Mouse (Mus musculus): ENCODE results near the gene Mfsd2b. TPM values are rescaled to one million over a fixed set of nuclear protein-coding genes. Genes with fewer than 3 reads are reported as not detected.
"Not testable (repeated sequence)": the region's sequence is repeated elsewhere in the genome, so short reads cannot be mapped to it uniquely, and the experiment has no call there.

Mfsd2b gene
- polyA plus RNA-seq, 1 experiment from 2014 or later, result 0.30 TPM

- Histone ChIP-seq H3K36me3 (ENCODE audit: control insufficient read depth, insufficient read depth, low read length) (no peaks in the 10 kb centered on the region), H3K9ac (ENCODE audit: low read length) (no peak overlapping the region), H3K27me3 (ENCODE audit: control insufficient read depth, insufficient read depth, low read length) (no peaks in the 10 kb centered on the region), H3K4me1 (replicated peaks; ENCODE audit: control insufficient read depth, insufficient read depth) (no peaks in the 10 kb centered on the region), H3K9me3 (ENCODE audit: control insufficient read depth, low read length) (no peaks in the 10 kb centered on the region), H3K4me2 (replicated peaks; ENCODE audit: low read depth) (no peak overlapping the region), H3K27ac (replicated peaks) (no peak overlapping the region), H3K4me3 (ENCODE audit: low read depth, low read length) (no peak overlapping the region)
- WGBS, result 64% methylated on average over 4 of the region's 4 CpGs
- TF ChIP-seq EP300 (optimal IDR thresholded peaks at IDR 0.05), result no peak
- TF ChIP-seq CTCF (IDR thresholded peaks at IDR 0.05; ENCODE audit: low read depth), result no peak
- DNase-seq (ENCODE audit: low spot score) (no peak), ATAC-seq (ENCODE audit: low FRiP score, low TSS enrichment) (no peak)
Observed at GRCm38 (mm10) chr12:4911716-4912115, 37.6 kb upstream of the Mfsd2b start.

GRCm38 (mm10) chr12:4910496-4910895 is 36.3 kb upstream of the Mfsd2b start:
- not testable (repeated sequence) for ATAC-seq (ENCODE audit: low FRiP score, low TSS enrichment); H3K4me2 ChIP-seq (replicated peaks; ENCODE audit: low read depth); H3K36me3 ChIP-seq (ENCODE audit: control insufficient read depth, insufficient read depth, low read length); H3K27me3 ChIP-seq (ENCODE audit: control insufficient read depth, insufficient read depth, low read length); H3K9ac ChIP-seq (ENCODE audit: low read length); H3K9me3 ChIP-seq (ENCODE audit: control insufficient read depth, low read length); H3K4me1 ChIP-seq (replicated peaks; ENCODE audit: control insufficient read depth, insufficient read depth); DNase-seq (ENCODE audit: low spot score); H3K27ac ChIP-seq (replicated peaks); H3K4me3 ChIP-seq (ENCODE audit: low read depth, low read length)
- WGBS, result 66% methylated on average over 1 of the region's 1 CpGs

- Histone ChIP-seq H3K9ac (ENCODE audit: low read length) (no peak overlapping the region), H3K4me2 (replicated peaks; ENCODE audit: low read depth) (no peak overlapping the region), H3K4me1 (replicated peaks; ENCODE audit: control insufficient read depth, insufficient read depth) (no peaks in the 10 kb centered on the region), H3K4me3 (ENCODE audit: low read depth, low read length) (no peak overlapping the region), H3K27ac (replicated peaks) (no peak overlapping the region), H3K36me3 (ENCODE audit: control insufficient read depth, insufficient read depth, low read length) (no peaks in the 10 kb centered on the region), H3K27me3 (ENCODE audit: control insufficient read depth, insufficient read depth, low read length) (no peaks in the 10 kb centered on the region), H3K9me3 (ENCODE audit: control insufficient read depth, low read length) (no peaks in the 10 kb centered on the region)
- WGBS, result 87% methylated on average over 7 of the region's 7 CpGs
- ATAC-seq (ENCODE audit: low FRiP score, low TSS enrichment) (no peak), DNase-seq (ENCODE audit: low spot score) (no peak)
- no peak for TF ChIP-seq CTCF (IDR thresholded peaks at IDR 0.05; ENCODE audit: low read depth)
- no peak for TF ChIP-seq EP300 (optimal IDR thresholded peaks at IDR 0.05)
Observed at GRCm38 (mm10) chr12:4908391-4908790, 34.2 kb upstream of the Mfsd2b start.

- peak; percentile 97 for DNase-seq (ENCODE audit: low spot score)
Observed at GRCm38 (mm10) chr12:4906951-4907906, 33.1 kb upstream of the Mfsd2b start, which contains the start of gene Ubxn2a. Gene Ubxn2a, minus strand, starts transcription at chr12:4907705.

GRCm38 (mm10) chr12:4906476-4906875 is 32.3 kb upstream of the Mfsd2b start:
- Histone ChIP-seq H3K36me3 (ENCODE audit: control insufficient read depth, insufficient read depth, low read length) (no peaks in the 10 kb centered on the region), H3K4me2 (replicated peaks; ENCODE audit: low read depth) (peak overlapping the region; percentile 91), H3K9ac (ENCODE audit: low read length) (peak overlapping the region; percentile 89), H3K27me3 (ENCODE audit: control insufficient read depth, insufficient read depth, low read length) (no peaks in the 10 kb centered on the region), H3K9me3 (ENCODE audit: control insufficient read depth, low read length) (no peaks in the 10 kb centered on the region), H3K27ac (replicated peaks) (peak overlapping the region; percentile 94; the same call in 1 of the 2 replicates), H3K4me1 (replicated peaks; ENCODE audit: control insufficient read depth, insufficient read depth) (no peaks in the 10 kb centered on the region), H3K4me3 (ENCODE audit: low read depth, low read length) (peak overlapping the region; percentile 76)
- ATAC-seq (ENCODE audit: low FRiP score, low TSS enrichment) (no peak), DNase-seq (ENCODE audit: low spot score) (no peak)
- TF ChIP-seq CTCF (IDR thresholded peaks at IDR 0.05; ENCODE audit: low read depth) (no peak), EP300 (optimal IDR thresholded peaks at IDR 0.05) (no peak)
- WGBS, result 34% methylated on average over 7 of the region's 7 CpGs

More at GRCm38 (mm10) chr12:4906951-4907906, 33.1 kb upstream of the Mfsd2b start, which contains the start of gene Ubxn2a:
- TF ChIP-seq EP300 (optimal IDR thresholded peaks at IDR 0.05) (no peak), CTCF (IDR thresholded peaks at IDR 0.05; ENCODE audit: low read depth) (peak; percentile 49; the same call in 1 of the 2 replicates)
- 1% methylated on average over 110 of the region's 125 CpGs for WGBS
- Histone ChIP-seq H3K9ac (ENCODE audit: low read length) (peak within 1 kb of the TSS; percentile 89), H3K27me3 (ENCODE audit: control insufficient read depth, insufficient read depth, low read length) (no peaks in the 10 kb centered on the region), H3K4me3 (ENCODE audit: low read depth, low read length) (peak within 1 kb of the TSS; percentile 76), H3K4me1 (replicated peaks; ENCODE audit: control insufficient read depth, insufficient read depth) (no peaks in the 10 kb centered on the region), H3K27ac (replicated peaks) (peak within 1 kb of the TSS; percentile 94), H3K36me3 (ENCODE audit: control insufficient read depth, insufficient read depth, low read length) (no peaks in the 10 kb centered on the region), H3K4me2 (replicated peaks; ENCODE audit: low read depth) (peak within 1 kb of the TSS; percentile 91), H3K9me3 (ENCODE audit: control insufficient read depth, low read length) (no peaks in the 10 kb centered on the region)
- ATAC-seq (ENCODE audit: low FRiP score, low TSS enrichment), result peak; percentile 94

GRCm38 (mm10) chr12:4905946-4906345 is 31.8 kb upstream of the Mfsd2b start:
- Histone ChIP-seq H3K27me3 (ENCODE audit: control insufficient read depth, insufficient read depth, low read length) (no peaks in the 10 kb centered on the region), H3K4me2 (replicated peaks; ENCODE audit: low read depth) (no peak overlapping the region), H3K9me3 (ENCODE audit: control insufficient read depth, low read length) (no peaks in the 10 kb centered on the region), H3K4me3 (ENCODE audit: low read depth, low read length) (no peak overlapping the region), H3K36me3 (ENCODE audit: control insufficient read depth, insufficient read depth, low read length) (no peaks in the 10 kb centered on the region), H3K9ac (ENCODE audit: low read length) (no peak overlapping the region), H3K27ac (replicated peaks) (no peak overlapping the region), H3K4me1 (replicated peaks; ENCODE audit: control insufficient read depth, insufficient read depth) (no peaks in the 10 kb centered on the region)
- ATAC-seq (ENCODE audit: low FRiP score, low TSS enrichment) (no peak), DNase-seq (ENCODE audit: low spot score) (no peak)
- TF ChIP-seq CTCF (IDR thresholded peaks at IDR 0.05; ENCODE audit: low read depth), result peak; percentile 24; the same call in 1 of the 2 replicates
- no peak for TF ChIP-seq EP300 (optimal IDR thresholded peaks at IDR 0.05)
- 77% methylated on average over 7 of the region's 7 CpGs for WGBS
